Mouse (Mus musculus) forebrain, embryonic 11.5 days (tissue): Measurements from ENCODE around the gene Map3k4. TPM values are rescaled to one million over a fixed set of nuclear protein-coding genes. Genes with fewer than 3 reads are reported as not detected.

Experiments used
- ATAC-seq: fragments of 200-750 bp; cut with Nextera tagmentation; replicated peaks from 2 replicates; pipeline ENCODE4 v1.8.0; 2017; ENCODE audit warnings: moderate TSS enrichment; ENCODE audit not compliant: low FRiP score
- DNase-seq: peaks from one replicate; pipeline ENCODE4 v3.0.0-alpha.2; 2017; ENCODE audit warnings: low spot score
- H3K27ac ChIP-seq: fragments of 300-500 bp; sonication (generic); 2 replicates; pipeline ENCODE4 v1.5.1; 2014; ENCODE audit warnings: low read depth, low read length
- H3K27me3 ChIP-seq: fragments of 300-500 bp; sonication (generic); 2 replicates; pipeline ENCODE4 v1.6.1; 2014; ENCODE audit warnings: mild to moderate bottlenecking, low read length, mixed read lengths; ENCODE audit not compliant: control insufficient read depth, insufficient read depth
- H3K36me3 ChIP-seq: fragments of 300-500 bp; sonication (generic); 2 replicates; pipeline ENCODE4 v1.6.1; 2014; ENCODE audit warnings: mild to moderate bottlenecking, low read length, moderate library complexity, mixed read lengths; ENCODE audit not compliant: control insufficient read depth, insufficient read depth
- H3K4me1 ChIP-seq: fragments of 300-500 bp; sonication (generic); replicated peaks from 2 replicates; pipeline ENCODE4 v1.6.1; 2014; ENCODE audit warnings: low read length, mixed read lengths; ENCODE audit not compliant: control insufficient read depth, insufficient read depth
- H3K4me2 ChIP-seq: fragments of 300-500 bp; sonication (generic); 2 replicates; pipeline ENCODE4 v1.6.1; 2014; ENCODE audit warnings: low read depth, mild to moderate bottlenecking, low read length, moderate library complexity, mixed read lengths; ENCODE audit not compliant: severe bottlenecking
- H3K4me3 ChIP-seq: fragments of 300-500 bp; sonication (generic); 2 replicates; pipeline ENCODE4 v1.5.1; 2014; ENCODE audit warnings: low read depth, low read length
- H3K9ac ChIP-seq: fragments of 300-500 bp; sonication (generic); 2 replicates; pipeline ENCODE4 v1.6.1; 2014; ENCODE audit warnings: low read length
- H3K9me3 ChIP-seq: fragments of 300-500 bp; sonication (generic); 2 replicates; pipeline ENCODE4 v1.6.1; 2016; ENCODE audit warnings: low read length, mixed read lengths; ENCODE audit not compliant: control insufficient read depth
- WGBS: fragments of 180-500 bp; shearing (Covaris S2); extraction: QIAGEN DNeasy Blood & Tissue Kit; methylation state at CpG from one replicate; pipeline ENCODE4 v1.1.7; 2014; 5-methylcytosine and 5-hydroxymethylcytosine counted together
- polyA plus RNA-seq: library from polyadenylated mRNA; unstranded; fragments of >200 nt; fragmentation: Nextera tagmentation; extraction: Ambion mirVana; gene quantifications from 2 replicates; pipeline ENCODE4 v1.2.1, GENCODE M21; 2014

Map3k4 gene
- polyA plus RNA-seq, 1 experiment from 2014 or later: 49.5 TPM

GRCm38 (mm10) chr17:12261376-12261775 is 57.2 kb downstream of the Map3k4 start:
- WGBS: 93% methylated on average over 7 of the region's 7 CpGs
- H3K36me3 ChIP-seq: no peaks in the 10 kb centered on the region; the same call in 1 of the 2 replicates

GRCm38 (mm10) chr17:12259957-12260356 is 58.6 kb downstream of the Map3k4 start:
- Histone ChIP-seq H3K4me2 (no peak overlapping the region), H3K27me3 (no peaks in the 10 kb centered on the region), H3K9me3 (no peaks in the 10 kb centered on the region), H3K36me3 (no peaks in the 10 kb centered on the region; the same call in 1 of the 2 replicates), H3K4me1 (no peaks in the 10 kb centered on the region), H3K4me3 (no peak overlapping the region), H3K9ac (no peak overlapping the region), H3K27ac (no peak overlapping the region)
- ATAC-seq: no peak
- no peak for DNase-seq
- 92% methylated on average over 8 of the region's 8 CpGs for WGBS

More at GRCm38 (mm10) chr17:12261376-12261775, 57.2 kb downstream of the Map3k4 start:
- no peak for ATAC-seq
- H3K4me2 ChIP-seq: no peak overlapping the region
- no peak overlapping the region for H3K9ac ChIP-seq
- H3K27me3 ChIP-seq: no peaks in the 10 kb centered on the region
- no peak overlapping the region for H3K4me3 ChIP-seq
- DNase-seq: no peak
- no peaks in the 10 kb centered on the region for H3K9me3 ChIP-seq
- no peaks in the 10 kb centered on the region for H3K4me1 ChIP-seq
- H3K27ac ChIP-seq: no peak overlapping the region

GRCm38 (mm10) chr17:12258517-12258916 is 60.1 kb downstream of the Map3k4 start:
- H3K4me3 ChIP-seq: no peak overlapping the region
- no peak overlapping the region for H3K9ac ChIP-seq
- no peaks in the 10 kb centered on the region for H3K4me1 ChIP-seq
- H3K4me2 ChIP-seq: no peak overlapping the region
- no peaks in the 10 kb centered on the region for H3K9me3 ChIP-seq
- ATAC-seq (no peak), DNase-seq (no peak)
- no peaks in the 10 kb centered on the region for H3K27me3 ChIP-seq
- no peak overlapping the region for H3K27ac ChIP-seq
- H3K36me3 ChIP-seq: no peaks in the 10 kb centered on the region; the same call in 1 of the 2 replicates
- WGBS: 75% methylated on average over 6 of the region's 6 CpGs

- peaks cover 5% of the 10 kb centered on the region; the same call in 1 of the 2 replicates for H3K9me3 ChIP-seq
- peaks cover 4% of the 10 kb centered on the region for H3K36me3 ChIP-seq
- H3K4me1 ChIP-seq: no peaks in the 10 kb centered on the region
- H3K4me3 ChIP-seq: no peak overlapping the region
- DNase-seq: no peak
- H3K4me2 ChIP-seq: no peak overlapping the region
- no peak overlapping the region for H3K9ac ChIP-seq
- no peaks in the 10 kb centered on the region for H3K27me3 ChIP-seq
- H3K27ac ChIP-seq: no peak overlapping the region
- 96% methylated on average over 11 of the region's 11 CpGs for WGBS
- no peak for ATAC-seq
Measured at GRCm38 (mm10) chr17:12256142-12256541, 62.5 kb downstream of the Map3k4 start.

- no peak overlapping the region for H3K9ac ChIP-seq
- H3K9me3 ChIP-seq: peaks cover 5% of the 10 kb centered on the region; the same call in 1 of the 2 replicates
- H3K4me1 ChIP-seq: no peaks in the 10 kb centered on the region
- ATAC-seq: no peak
- H3K4me2 ChIP-seq: no peak overlapping the region
- WGBS: 96% methylated on average over 9 of the region's 9 CpGs
- no peaks in the 10 kb centered on the region for H3K27me3 ChIP-seq
- DNase-seq: no peak
- no peak overlapping the region for H3K27ac ChIP-seq
- no peak overlapping the region for H3K4me3 ChIP-seq
- H3K36me3 ChIP-seq: peaks cover 7% of the 10 kb centered on the region
Measured at GRCm38 (mm10) chr17:12250581-12250980, 68.0 kb downstream of the Map3k4 start.

- H3K4me2 ChIP-seq: no peak overlapping the region
- no peaks in the 10 kb centered on the region for H3K4me1 ChIP-seq
- DNase-seq (no peak), ATAC-seq (no peak)
- peaks cover 5% of the 10 kb centered on the region; the same call in 1 of the 2 replicates for H3K9me3 ChIP-seq
- H3K36me3 ChIP-seq: peaks cover 7% of the 10 kb centered on the region
- no peak overlapping the region for H3K4me3 ChIP-seq
- no peak overlapping the region for H3K27ac ChIP-seq
- no peaks in the 10 kb centered on the region for H3K27me3 ChIP-seq
- no peak overlapping the region for H3K9ac ChIP-seq
- 95% methylated on average over 19 of the region's 19 CpGs for WGBS
Measured at GRCm38 (mm10) chr17:12249783-12250504, 68.7 kb downstream of the Map3k4 start.

GRCm38 (mm10) chr17:12240701-12241100 is 77.9 kb downstream of the Map3k4 start:
- Histone ChIP-seq H3K4me2 (no peak overlapping the region), H3K9ac (no peak overlapping the region), H3K36me3 (peaks cover 5% of the 10 kb centered on the region; the same call in 1 of the 2 replicates), H3K27me3 (no peaks in the 10 kb centered on the region), H3K4me3 (no peak overlapping the region), H3K27ac (no peak overlapping the region), H3K4me1 (no peaks in the 10 kb centered on the region), H3K9me3 (no peaks in the 10 kb centered on the region)
- ATAC-seq (no peak), DNase-seq (no peak)
- WGBS: 97% methylated on average over 3 of the region's 3 CpGs

- Histone ChIP-seq H3K4me2 (no peak overlapping the region), H3K9me3 (no peaks in the 10 kb centered on the region), H3K9ac (no peak overlapping the region), H3K36me3 (peaks cover 3% of the 10 kb centered on the region; the same call in 1 of the 2 replicates), H3K4me1 (no peaks in the 10 kb centered on the region), H3K27ac (no peak overlapping the region), H3K4me3 (no peak overlapping the region), H3K27me3 (no peaks in the 10 kb centered on the region)
- 90% methylated on average over 6 of the region's 6 CpGs for WGBS
- DNase-seq: no peak
- no peak for ATAC-seq
Measured at GRCm38 (mm10) chr17:12232724-12233123, 85.9 kb downstream of the Map3k4 start.

GRCm38 (mm10) chr17:12231087-12231486 is 87.5 kb downstream of the Map3k4 start:
- ATAC-seq (no peak), DNase-seq (no peak)
- no peaks in the 10 kb centered on the region for H3K9me3 ChIP-seq
- no peaks in the 10 kb centered on the region for H3K27me3 ChIP-seq
- H3K4me3 ChIP-seq: no peak overlapping the region
- no peaks in the 10 kb centered on the region for H3K4me1 ChIP-seq
- no peak overlapping the region for H3K27ac ChIP-seq
- WGBS: 91% methylated on average over 7 of the region's 7 CpGs
- peaks cover 3% of the 10 kb centered on the region; the same call in 1 of the 2 replicates for H3K36me3 ChIP-seq
- H3K4me2 ChIP-seq: no peak overlapping the region
- H3K9ac ChIP-seq: no peak overlapping the region
